Mouse (Mus musculus): ENCODE data around the gene Flot1.

The Flot1 gene

GRCm38 (mm10) chr17:35810900-35811648, 12.0 kb upstream of the Flot1 start:
- DNase-seq (ENCODE audit: low spot score), result no peak

DNA sequence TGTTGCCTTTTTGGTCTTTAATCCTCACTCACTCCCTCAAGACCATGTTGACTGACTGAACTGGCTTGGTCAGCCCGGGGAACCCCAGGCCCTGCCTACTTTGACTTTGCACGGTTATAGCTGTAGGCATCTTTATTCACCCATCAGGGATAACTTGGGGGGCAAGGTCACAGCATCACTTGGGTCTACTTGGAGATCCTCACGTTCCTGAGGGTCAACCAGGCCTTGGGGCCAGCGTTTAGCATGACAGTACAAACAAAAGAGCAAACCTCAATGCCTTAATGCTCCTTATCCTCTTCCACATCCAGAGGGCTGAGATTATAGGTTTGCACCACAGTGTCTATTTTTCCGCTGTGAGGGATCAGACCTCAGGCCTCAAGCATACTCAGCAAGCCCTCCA, 10.7 kb upstream of the Flot1 start:
- no peak for DNase-seq (ENCODE audit: low spot score)

DNA sequence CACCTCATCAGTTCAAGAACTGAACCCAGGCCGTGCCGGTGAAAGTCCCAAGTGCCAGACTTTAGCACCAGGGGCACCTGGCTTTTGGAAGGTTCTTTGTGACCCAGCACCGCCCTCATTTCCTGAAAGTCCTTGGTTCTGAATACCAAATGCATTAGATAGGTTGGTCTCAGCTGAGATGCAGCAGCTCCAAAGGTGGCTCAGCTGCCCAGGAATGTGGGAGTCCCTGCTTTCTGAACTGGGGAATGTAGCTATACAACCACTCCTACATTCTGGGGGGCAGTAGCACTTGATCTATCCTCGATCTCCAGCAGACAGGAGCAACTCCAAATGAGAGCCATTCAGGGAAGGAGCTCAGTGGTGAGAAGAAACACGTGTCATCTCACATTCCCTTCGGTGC, 10.3 kb upstream of the Flot1 start:
- no peak for DNase-seq (ENCODE audit: low spot score)

DNA sequence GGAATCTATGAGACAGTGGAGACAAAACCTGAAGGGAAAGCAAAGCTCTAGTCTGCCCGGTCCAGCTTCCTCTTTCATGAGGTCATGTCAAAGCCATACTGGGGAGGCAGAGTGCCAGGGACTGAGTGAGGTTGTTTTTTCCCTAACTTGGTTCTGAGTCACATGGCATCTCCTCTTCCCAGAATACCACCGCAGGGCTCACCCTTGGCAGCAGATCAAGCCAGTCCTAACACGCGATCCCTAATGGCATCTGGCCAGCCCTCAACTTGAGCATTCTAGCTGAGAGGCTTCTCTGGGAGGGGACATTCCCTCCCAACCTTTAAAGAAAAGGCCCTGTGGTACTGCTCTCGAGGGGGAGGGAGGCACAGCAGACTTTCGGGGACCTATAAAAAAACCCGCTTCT, 9.8 kb upstream of the Flot1 start:
- peak; percentile 90 for DNase-seq (ENCODE audit: low spot score)

GRCm38 (mm10) chr17:35813653-35814052, 9.4 kb upstream of the Flot1 start:
- DNase-seq (ENCODE audit: low spot score), result no peak

- DNase-seq (ENCODE audit: low spot score), result no peak
Observed at GRCm38 (mm10) chr17:35814678-35815077, 8.4 kb upstream of the Flot1 start.

- DNase-seq (ENCODE audit: low spot score), result no peak
Observed at GRCm38 (mm10) chr17:35815836-35816235, 7.2 kb upstream of the Flot1 start.

- no peak for DNase-seq (ENCODE audit: low spot score)
Observed at GRCm38 (mm10) chr17:35816686-35817085, 6.3 kb upstream of the Flot1 start.

- DNase-seq (ENCODE audit: low spot score), result no peak
Observed at GRCm38 (mm10) chr17:35817226-35817625, 5.8 kb upstream of the Flot1 start.

GRCm38 (mm10) chr17:35820111-35820510, 2.9 kb upstream of the Flot1 start:
- DNase-seq (ENCODE audit: low spot score), result no peak

- DNase-seq (ENCODE audit: low spot score), result peak; percentile 90
Observed at GRCm38 (mm10) chr17:35821439-35822430, 1.3 kb upstream of the Flot1 start, which contains the start of gene Ier3. Gene Ier3, plus strand, starts transcription at chr17:35821684.

DNA sequence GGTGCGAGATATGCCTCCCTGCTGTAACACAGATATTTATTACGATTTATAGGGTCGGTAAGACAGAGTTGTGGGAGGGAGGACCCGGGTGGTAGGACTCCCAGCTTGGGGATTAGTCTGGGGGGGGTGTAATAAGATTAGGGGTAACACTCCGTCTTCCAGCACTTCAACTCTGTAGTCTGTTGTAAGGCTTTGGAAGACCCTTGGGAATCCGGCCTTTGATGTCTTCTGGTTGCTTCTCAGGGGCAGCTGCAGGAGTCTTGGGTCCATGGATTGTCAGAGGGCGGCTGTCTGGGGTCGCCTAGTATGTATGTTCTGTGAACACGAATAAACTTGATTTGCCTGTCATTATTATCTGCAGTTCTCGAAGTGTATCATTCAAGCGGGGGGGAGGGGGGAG, 466 bp upstream of the Flot1 start:
- no peak for DNase-seq (ENCODE audit: low spot score)

- DNase-seq (ENCODE audit: low spot score), result no peak
Observed at GRCm38 (mm10) chr17:35824402-35824801, 1.4 kb downstream of the Flot1 start.

- DNase-seq (ENCODE audit: low spot score), result no peak
Observed at GRCm38 (mm10) chr17:35825109-35825850, 2.2 kb downstream of the Flot1 start.

GRCm38 (mm10) chr17:35829737-35830136, 6.7 kb downstream of the Flot1 start:
- DNase-seq (ENCODE audit: low spot score), result peak; percentile 70

- DNase-seq (ENCODE audit: low spot score), result no peak
Observed at GRCm38 (mm10) chr17:35832400-35833238, 9.6 kb downstream of the Flot1 start.

DNA sequence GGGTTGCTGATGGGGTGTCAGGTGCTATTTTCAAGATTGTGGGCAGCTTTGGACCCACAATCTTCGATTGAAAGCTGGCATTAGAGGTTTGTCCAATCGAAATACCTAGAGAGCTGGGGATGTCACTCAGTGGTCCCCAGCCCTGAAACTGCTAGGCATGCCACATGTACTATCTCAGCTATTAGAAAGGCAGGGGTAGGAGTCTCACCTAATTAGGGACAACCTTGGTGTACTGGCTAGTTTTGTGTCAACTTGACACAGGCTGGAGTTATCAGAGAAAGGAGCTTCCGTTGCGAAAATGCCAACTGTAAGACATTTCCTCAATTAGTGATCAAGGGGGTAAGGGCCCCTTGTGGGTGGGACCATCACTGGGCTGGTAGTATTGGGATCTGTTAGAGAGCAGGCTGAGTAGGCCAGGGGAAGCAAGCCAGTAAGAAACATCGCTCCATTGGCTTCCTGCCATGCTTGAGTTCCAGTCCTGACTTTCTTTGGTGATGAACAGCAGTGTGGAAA, 10.3 kb downstream of the Flot1 start:
- DNase-seq (ENCODE audit: low spot score), result no peak

- DNase-seq (ENCODE audit: low spot score), result no peak
Observed at GRCm38 (mm10) chr17:35833894-35834293, 10.9 kb downstream of the Flot1 start.

DNA sequence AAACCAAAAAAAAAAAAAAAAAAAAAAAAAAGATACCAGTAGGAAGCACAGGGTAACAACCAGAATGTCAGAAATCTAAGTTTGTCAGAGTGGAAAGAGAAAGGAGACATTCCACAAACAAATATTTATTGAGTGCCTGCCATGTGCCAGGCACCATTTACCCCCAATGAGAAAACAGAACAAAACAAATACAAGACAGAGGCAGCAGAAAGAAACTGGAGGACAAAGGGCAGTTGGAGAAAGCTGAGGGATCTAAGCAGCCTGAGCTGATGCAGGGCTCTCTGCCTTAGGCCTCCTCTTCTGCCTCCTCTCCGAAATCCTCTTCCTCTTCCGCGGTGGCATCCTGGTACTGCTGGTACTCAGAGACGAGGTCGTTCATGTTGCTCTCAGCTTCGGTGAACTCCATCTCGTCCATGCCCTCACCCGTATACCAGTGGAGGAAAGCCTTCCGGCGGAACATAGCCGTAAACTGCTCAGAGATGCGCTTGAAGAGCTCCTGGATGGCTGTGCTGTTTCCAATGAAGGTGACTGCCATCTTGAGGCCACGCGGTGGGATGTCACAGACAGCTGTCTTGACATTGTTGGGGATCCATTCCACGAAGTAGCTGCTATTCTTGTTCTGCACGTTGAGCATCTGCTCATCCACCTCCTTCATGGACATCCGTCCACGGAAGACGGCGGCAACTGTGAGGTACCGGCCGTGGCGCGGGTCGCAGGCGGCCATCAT, 11.8 kb downstream of the Flot1 start:
- DNase-seq (ENCODE audit: low spot score), result no peak

DNA sequence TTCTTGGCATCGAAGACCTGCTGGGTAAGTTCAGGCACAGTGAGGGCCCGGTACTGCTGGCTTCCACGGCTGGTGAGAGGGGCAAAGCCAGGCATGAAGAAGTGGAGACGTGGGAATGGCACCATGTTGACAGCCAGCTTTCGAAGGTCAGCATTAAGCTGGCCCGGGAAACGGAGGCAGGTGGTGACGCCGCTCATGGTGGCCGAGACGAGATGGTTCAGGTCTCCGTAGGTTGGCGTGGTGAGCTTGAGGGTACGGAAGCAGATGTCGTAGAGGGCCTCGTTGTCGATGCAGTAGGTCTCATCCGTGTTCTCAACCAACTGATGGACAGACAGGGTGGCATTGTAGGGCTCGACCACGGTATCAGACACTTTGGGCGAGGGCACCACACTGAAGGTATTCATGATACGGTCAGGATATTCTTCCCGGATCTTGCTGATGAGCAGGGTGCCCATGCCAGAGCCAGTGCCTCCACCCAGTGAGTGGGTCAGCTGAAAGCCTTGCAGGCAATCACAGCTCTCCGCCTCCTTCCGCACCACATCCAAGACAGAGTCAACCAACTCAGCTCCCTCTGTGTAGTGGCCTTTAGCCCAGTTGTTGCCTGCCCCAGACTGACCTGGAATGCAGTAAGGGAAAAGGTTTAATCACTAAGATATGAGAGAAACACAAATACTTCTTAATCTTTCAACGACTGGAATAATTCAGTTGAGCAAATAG, 12.6 kb downstream of the Flot1 start:
- DNase-seq (ENCODE audit: low spot score), result no peak
